Mouse (Mus musculus) hindbrain, embryonic 16.5 days (tissue): Measurements from ENCODE around the gene Sept8. TPM values are rescaled to one million over a fixed set of nuclear protein-coding genes. Genes with fewer than 3 reads are reported as not detected.

Experiments
- ATAC-seq: fragments of 200-750 bp; cut with Nextera tagmentation; 2 replicates; pipeline ENCODE4 v1.8.0; 2017; ENCODE audit warnings: moderate TSS enrichment, moderate library complexity
- H3K27ac ChIP-seq: fragments of 300-500 bp; sonication (generic); 2 replicates; pipeline ENCODE4 v1.5.1; 2014; ENCODE audit warnings: low read depth, mild to moderate bottlenecking, control low read depth, low read length, moderate library complexity
- H3K27me3 ChIP-seq: fragments of 300-500 bp; sonication (generic); replicated peaks from 2 replicates; pipeline ENCODE4 v1.6.1; 2014; ENCODE audit warnings: low read length; ENCODE audit not compliant: control insufficient read depth, insufficient read depth
- H3K36me3 ChIP-seq: fragments of 300-500 bp; sonication (generic); 2 replicates; pipeline ENCODE4 v1.6.1; 2014; ENCODE audit warnings: mild to moderate bottlenecking, low read length, moderate library complexity, mixed read lengths; ENCODE audit not compliant: control insufficient read depth, insufficient read depth
- H3K4me1 ChIP-seq: fragments of 300-500 bp; sonication (generic); 2 replicates; pipeline ENCODE4 v1.6.1; 2014; ENCODE audit warnings: low read depth, low read length; ENCODE audit not compliant: control insufficient read depth, insufficient read depth
- H3K4me2 ChIP-seq: fragments of 300-500 bp; sonication (generic); 2 replicates; pipeline ENCODE4 v1.6.1; 2014; ENCODE audit warnings: mild to moderate bottlenecking, low read length, control low read depth, moderate library complexity
- H3K4me3 ChIP-seq: fragments of 300-500 bp; sonication (generic); 2 replicates; pipeline ENCODE4 v1.5.1; 2014; ENCODE audit warnings: mild to moderate bottlenecking, low read length, control low read depth, moderate library complexity
- H3K9ac ChIP-seq: fragments of 300-500 bp; sonication (generic); 2 replicates; pipeline ENCODE4 v1.6.1; 2014; ENCODE audit warnings: low read depth, mild to moderate bottlenecking, control low read depth, low read length, moderate library complexity
- H3K9me3 ChIP-seq: fragments of 300-500 bp; sonication (generic); 2 replicates; pipeline ENCODE4 v1.6.1; 2014; ENCODE audit warnings: mild to moderate bottlenecking, low read length, moderate library complexity; ENCODE audit not compliant: control insufficient read depth
- WGBS: fragments of 180-500 bp; shearing (Covaris S2); extraction: QIAGEN DNeasy Blood & Tissue Kit; methylation state at CpG from one replicate; pipeline ENCODE4 v1.1.7; 2014; 5-methylcytosine and 5-hydroxymethylcytosine counted together
- polyA plus RNA-seq: library from polyadenylated mRNA; unstranded; fragments of >200 nt; fragmentation: Nextera tagmentation; extraction: Ambion mirVana; gene quantifications from 2 replicates; pipeline ENCODE4 v1.2.1, GENCODE M21; 2015

The Sept8 gene
- polyA plus RNA-seq, 1 experiment from 2014 or later, result 23.4 TPM

DNA sequence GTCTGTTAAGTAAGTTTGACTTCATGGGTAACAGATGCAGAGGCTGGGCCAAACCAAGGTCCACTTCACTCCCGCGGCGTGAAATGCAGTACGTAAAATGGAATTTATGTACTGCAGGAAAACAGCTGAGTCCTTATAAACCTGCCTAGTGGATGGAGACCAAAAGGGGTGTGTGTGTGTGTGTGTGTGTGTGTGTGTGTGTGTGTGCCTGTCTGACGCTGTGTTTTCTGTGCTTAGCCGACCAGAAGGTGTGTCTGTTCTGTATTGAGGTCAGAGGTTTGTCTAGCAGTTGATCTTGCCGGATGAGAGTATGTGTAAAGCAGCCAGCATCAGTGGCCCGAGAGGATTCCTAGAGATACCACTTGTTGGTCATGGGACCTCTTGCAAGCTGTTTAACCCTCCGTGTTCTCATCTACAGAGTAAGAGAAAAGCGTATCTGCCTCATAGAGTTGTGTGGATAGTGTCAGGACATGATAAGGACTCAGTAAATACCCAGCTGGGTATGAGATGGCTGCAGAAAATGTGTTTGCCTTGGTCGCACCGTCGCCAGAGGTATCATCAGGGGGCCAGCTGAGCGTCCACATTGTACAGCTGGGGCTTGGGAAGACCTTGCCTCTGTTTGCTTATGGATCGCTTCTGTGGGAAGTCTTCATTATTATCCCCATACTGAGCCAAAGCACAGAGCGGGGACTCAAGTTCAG is 2.2 kb downstream of the Sept8 start:
- WGBS, result 41% methylated on average over 16 of the region's 16 CpGs
- peak overlapping the region; percentile 77; the same call in 1 of the 2 replicates for H3K9ac ChIP-seq
- H3K36me3 ChIP-seq, result no peaks in the 10 kb centered on the region
- H3K4me3 ChIP-seq, result peak overlapping the region; percentile 67
- peaks cover 20% of the 10 kb centered on the region for H3K4me1 ChIP-seq
- no peaks in the 10 kb centered on the region for H3K9me3 ChIP-seq
- peaks cover 3% of the 10 kb centered on the region for H3K27me3 ChIP-seq
- no peak overlapping the region for H3K27ac ChIP-seq
- ATAC-seq, result no peak
- H3K4me2 ChIP-seq, result peak overlapping the region; percentile 85

- H3K4me1 ChIP-seq, result peaks cover 20% of the 10 kb centered on the region
- ATAC-seq, result no peak
- H3K27me3 ChIP-seq, result peaks cover 3% of the 10 kb centered on the region
- H3K9ac ChIP-seq, result no peak overlapping the region
- H3K9me3 ChIP-seq, result no peaks in the 10 kb centered on the region
- peak overlapping the region; percentile 67 for H3K4me3 ChIP-seq
- no peak overlapping the region for H3K27ac ChIP-seq
- 87% methylated on average over 7 of the region's 7 CpGs for WGBS
- no peaks in the 10 kb centered on the region for H3K36me3 ChIP-seq
- peak overlapping the region; percentile 85 for H3K4me2 ChIP-seq
These were observed 2.7 kb downstream of the Sept8 start for GRCm38 (mm10) chr11:53521821-53522131.

- Histone ChIP-seq H3K4me3 (no peak overlapping the region), H3K9ac (no peak overlapping the region), H3K4me1 (peaks cover 20% of the 10 kb centered on the region), H3K4me2 (no peak overlapping the region), H3K27me3 (peaks cover 3% of the 10 kb centered on the region), H3K9me3 (no peaks in the 10 kb centered on the region), H3K36me3 (no peaks in the 10 kb centered on the region), H3K27ac (no peak overlapping the region)
- no peak for ATAC-seq
- WGBS, result 91% methylated on average over 3 of the region's 3 CpGs
These were observed 3.3 kb downstream of the Sept8 start for GRCm38 (mm10) chr11:53522362-53522761.

GRCm38 (mm10) chr11:53522930-53523329 is 3.9 kb downstream of the Sept8 start:
- no peaks in the 10 kb centered on the region for H3K36me3 ChIP-seq
- H3K9ac ChIP-seq, result no peak overlapping the region
- H3K4me2 ChIP-seq, result no peak overlapping the region
- 60% methylated on average over 9 of the region's 9 CpGs for WGBS
- peaks cover 20% of the 10 kb centered on the region for H3K4me1 ChIP-seq
- no peak overlapping the region for H3K27ac ChIP-seq
- H3K4me3 ChIP-seq, result no peak overlapping the region
- ATAC-seq, result no peak
- peaks cover under 1% of the 10 kb centered on the region for H3K27me3 ChIP-seq
- H3K9me3 ChIP-seq, result no peaks in the 10 kb centered on the region

DNA sequence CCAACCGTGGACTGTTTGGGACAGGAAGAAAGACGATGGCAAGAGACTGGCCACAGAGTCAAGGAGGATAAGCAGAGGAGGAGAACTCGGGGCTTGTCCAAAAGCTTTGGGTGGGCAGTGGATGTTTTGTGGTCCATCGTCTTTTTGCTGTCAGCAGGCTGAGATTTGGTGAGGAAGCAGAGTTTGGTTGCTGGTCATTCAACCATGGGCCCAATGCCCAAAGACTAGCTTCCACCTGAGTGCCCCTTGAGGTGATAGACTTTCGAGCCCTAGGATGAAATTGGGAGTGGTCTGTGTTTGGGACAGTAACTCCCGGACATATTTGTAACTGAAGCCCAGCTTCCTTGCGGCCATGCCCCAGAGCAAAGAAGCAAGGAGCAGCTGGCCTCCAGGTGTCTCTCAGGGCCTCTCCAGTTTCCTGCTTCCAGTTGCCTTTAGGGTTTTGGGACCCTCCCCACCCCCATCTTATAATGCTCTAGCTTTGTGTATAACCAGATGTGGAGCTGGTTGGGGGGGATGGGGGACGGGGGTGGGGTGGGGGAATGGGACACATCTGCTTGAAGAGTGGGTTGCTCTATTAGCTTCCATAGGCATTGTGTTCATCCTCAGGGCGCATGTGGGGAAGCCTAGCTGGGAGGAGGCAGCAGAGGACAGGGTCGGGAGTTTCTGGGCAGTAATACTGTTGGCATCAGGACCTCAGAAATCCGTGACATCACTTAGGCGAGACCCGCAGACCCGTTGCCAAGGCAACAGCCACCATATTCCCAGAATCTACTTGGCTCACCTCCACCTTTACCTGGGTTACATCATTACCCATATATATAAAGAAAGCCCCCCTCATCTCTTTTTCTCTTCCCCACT is 4.7 kb downstream of the Sept8 start:
- H3K27ac ChIP-seq, result no peak overlapping the region
- no peak for ATAC-seq
- peaks cover 20% of the 10 kb centered on the region for H3K4me1 ChIP-seq
- no peaks in the 10 kb centered on the region for H3K27me3 ChIP-seq
- no peak overlapping the region for H3K9ac ChIP-seq
- WGBS, result 86% methylated on average over 14 of the region's 14 CpGs
- no peaks in the 10 kb centered on the region for H3K36me3 ChIP-seq
- H3K4me3 ChIP-seq, result no peak overlapping the region
- no peak overlapping the region for H3K4me2 ChIP-seq
- H3K9me3 ChIP-seq, result no peaks in the 10 kb centered on the region

GRCm38 (mm10) chr11:53524905-53525304 is 5.8 kb downstream of the Sept8 start:
- ATAC-seq, result no peak
- no peak overlapping the region for H3K27ac ChIP-seq
- no peak overlapping the region for H3K4me3 ChIP-seq
- no peaks in the 10 kb centered on the region for H3K9me3 ChIP-seq
- H3K9ac ChIP-seq, result no peak overlapping the region
- no peak overlapping the region for H3K4me2 ChIP-seq
- no peaks in the 10 kb centered on the region for H3K27me3 ChIP-seq
- no peaks in the 10 kb centered on the region for H3K36me3 ChIP-seq
- WGBS, result 71% methylated on average over 6 of the region's 6 CpGs
- H3K4me1 ChIP-seq, result peaks cover 17% of the 10 kb centered on the region

DNA sequence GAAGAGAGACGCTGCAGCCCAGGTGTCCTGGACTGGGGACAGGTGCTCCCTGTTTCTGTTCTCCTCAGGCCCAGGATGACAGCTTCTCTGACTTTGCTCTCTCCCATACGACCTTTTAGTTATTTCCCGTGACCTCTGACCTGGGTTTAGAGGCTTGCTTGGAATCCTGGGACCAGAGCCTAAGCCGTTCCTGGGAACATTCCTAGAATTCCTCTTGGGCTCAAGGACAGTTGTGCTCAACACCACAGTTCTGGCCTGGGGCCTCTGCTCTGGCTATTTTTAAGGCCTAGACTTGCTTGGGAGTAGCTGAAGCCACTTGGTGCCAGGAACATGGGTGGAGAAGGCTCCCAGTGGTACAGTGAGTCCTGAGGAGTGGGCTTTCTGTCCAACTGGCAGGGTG is 6.4 kb downstream of the Sept8 start:
- WGBS, result 54% methylated on average over 4 of the region's 4 CpGs
- Histone ChIP-seq H3K27ac (no peak overlapping the region), H3K4me1 (peaks cover 15% of the 10 kb centered on the region), H3K36me3 (no peaks in the 10 kb centered on the region), H3K4me2 (no peak overlapping the region), H3K9ac (no peak overlapping the region), H3K4me3 (no peak overlapping the region), H3K27me3 (no peaks in the 10 kb centered on the region), H3K9me3 (no peaks in the 10 kb centered on the region)
- ATAC-seq, result no peak

GRCm38 (mm10) chr11:53528397-53529252 is 9.6 kb downstream of the Sept8 start:
- Histone ChIP-seq H3K9me3 (no peaks in the 10 kb centered on the region), H3K27ac (no peak overlapping the region), H3K4me2 (no peak overlapping the region), H3K4me3 (no peak overlapping the region), H3K36me3 (peaks cover 3% of the 10 kb centered on the region; the same call in 1 of the 2 replicates), H3K27me3 (no peaks in the 10 kb centered on the region), H3K4me1 (no peaks in the 10 kb centered on the region; the same call in 1 of the 2 replicates), H3K9ac (no peak overlapping the region)
- no peak for ATAC-seq
- WGBS, result 79% methylated on average over 9 of the region's 9 CpGs

DNA sequence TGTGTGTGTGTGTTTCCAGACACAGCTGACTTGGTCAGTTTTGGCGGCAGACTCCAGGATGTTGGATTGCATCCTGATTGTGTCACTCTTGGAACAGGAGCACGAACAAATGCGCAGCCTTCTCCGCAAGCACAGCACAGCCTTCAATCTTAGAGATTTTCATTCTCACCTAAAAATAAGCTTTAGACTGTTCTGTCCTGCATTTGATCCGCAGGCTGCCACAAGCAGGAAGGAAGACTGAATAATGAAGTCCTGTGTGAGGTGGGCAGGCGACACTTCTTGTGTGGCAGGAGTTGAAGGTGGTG is 10.1 kb downstream of the Sept8 start:
- no peak for ATAC-seq
- peaks cover 8% of the 10 kb centered on the region for H3K36me3 ChIP-seq
- H3K27ac ChIP-seq, result no peak overlapping the region
- no peak overlapping the region for H3K4me2 ChIP-seq
- WGBS, result 52% methylated on average over 6 of the region's 6 CpGs
- no peaks in the 10 kb centered on the region for H3K9me3 ChIP-seq
- no peak overlapping the region for H3K4me3 ChIP-seq
- no peaks in the 10 kb centered on the region for H3K27me3 ChIP-seq
- H3K4me1 ChIP-seq, result no peaks in the 10 kb centered on the region; the same call in 1 of the 2 replicates
- H3K9ac ChIP-seq, result no peak overlapping the region
